Comparison of ENCODE assay signal across 8 mouse cellular contexts in the genomic region with DNA sequence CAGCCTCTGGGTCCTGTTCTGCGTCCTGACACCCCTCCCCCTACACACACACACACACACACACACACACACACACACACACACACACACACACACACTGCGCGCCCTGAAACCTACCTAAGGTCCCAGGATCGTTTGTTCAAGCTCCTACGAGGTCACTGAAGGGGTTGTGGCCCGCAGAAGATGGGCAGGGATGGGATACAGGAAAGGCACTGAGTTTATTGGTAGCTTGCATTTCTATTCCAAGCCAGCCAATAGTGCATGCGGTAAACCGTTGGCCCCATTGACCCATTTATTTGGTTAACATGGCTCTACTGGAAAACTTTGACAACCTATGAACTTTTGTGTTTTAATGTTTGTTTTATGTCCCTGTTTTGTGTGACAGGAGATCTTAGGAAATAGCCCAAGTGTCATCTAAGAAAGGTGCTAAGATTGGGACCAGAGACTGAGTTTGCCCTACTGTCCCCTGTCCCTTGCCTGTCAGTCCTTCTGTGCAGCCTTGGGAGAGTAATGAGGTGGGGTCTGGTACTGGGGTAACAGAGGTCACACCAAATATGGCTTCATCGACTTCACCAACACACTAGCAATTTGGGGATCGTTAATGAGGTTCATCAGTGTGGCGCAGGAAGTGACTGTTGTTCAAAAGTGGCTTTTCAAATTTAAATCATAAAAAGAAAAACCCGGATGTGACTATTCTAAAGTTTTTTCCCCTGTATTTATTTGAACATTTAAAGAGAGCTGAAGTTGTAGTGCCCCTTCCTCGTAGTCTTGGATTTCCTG. TPM values are rescaled to one million over a fixed set of nuclear protein-coding genes. Genes with fewer than 3 reads are reported as not detected.
A peak's percentile ranks its signal among the peaks of the same experiment; 100 is the strongest.
DNase-seq lines count a peak whose midpoint lies in the region; ATAC-seq and TF ChIP-seq lines count a peak whose summit lies in the region.

No protein-coding gene starts in this region.

- WGBS in forebrain, embryonic 16.5 days = 39% methylated on average over 13 of the region's 13 CpGs
- WGBS in liver, embryonic 14.5 days (ENCODE audit: insufficient replicate concordance) = 18% methylated on average over 13 of the region's 13 CpGs
- WGBS in stomach, embryonic 16.5 days = 32% methylated on average over 13 of the region's 13 CpGs

- peaks cover 33% of the 10 kb centered on the region for H3K79me2 ChIP-seq in C2C12 (ENCODE audit: control insufficient read depth, insufficient read depth)

- H3K4me3 ChIP-seq in C2C12 (ENCODE audit: insufficient read depth, poor library complexity, severe bottlenecking) (peak overlapping the region; percentile 75), E14TG2a.4 (replicated peaks; ENCODE audit: low read length) (peak overlapping the region; percentile 98)
- H3K4me3 ChIP-seq in forebrain, embryonic 16.5 days (replicated peaks; ENCODE audit: low read length) = peak overlapping the region; percentile 80
- peak overlapping the region; percentile 86 to 100 for H3K4me3 ChIP-seq in liver, embryonic 14.5 days (ENCODE audit: insufficient read depth in 1 of 2, low read depth in 2 of 2, low read length in 2 of 2)
- peak overlapping the region; percentile 86 for H3K4me3 ChIP-seq in stomach, embryonic 16.5 days (replicated peaks; ENCODE audit: low read length)

- H3K4me2 ChIP-seq in forebrain, embryonic 16.5 days (ENCODE audit: low read length) = peak overlapping the region; percentile 58
- H3K4me2 ChIP-seq in liver, embryonic 14.5 days (ENCODE audit: low read depth) = peak overlapping the region; percentile 96
- peak overlapping the region; percentile 73 for H3K4me2 ChIP-seq in stomach, embryonic 16.5 days (ENCODE audit: low read depth, low read length)

- TF ChIP-seq EP300 in liver, embryonic 14.5 days (IDR thresholded peaks at IDR 0.05; ENCODE audit: low read depth) = no peak

- H3ac ChIP-seq in C2C12 (ENCODE audit: control insufficient read depth, insufficient read length, low read depth) = peak overlapping the region; percentile 75

- H3K4me1 ChIP-seq in E14TG2a.4 (replicated peaks; ENCODE audit: low read depth, low read length) = peaks cover 40% of the 10 kb centered on the region
- H3K4me1 ChIP-seq in forebrain, embryonic 16.5 days (replicated peaks; ENCODE audit: control insufficient read depth, insufficient read depth, low read length) = peaks cover 11% of the 10 kb centered on the region
- H3K4me1 ChIP-seq in liver, embryonic 14.5 days (replicated peaks; ENCODE audit: control insufficient read depth in 2 of 2, insufficient read depth in 2 of 2, low read length in 1 of 2) = peaks cover 18 to 27% of the 10 kb centered on the region in 2 experiments
- peaks cover 16% of the 10 kb centered on the region for H3K4me1 ChIP-seq in stomach, embryonic 16.5 days (ENCODE audit: control insufficient read depth, insufficient read depth, low read length)

- H3K9me3 ChIP-seq in E14TG2a.4 (ENCODE audit: low read length) = no peaks in the 10 kb centered on the region
- H3K9me3 ChIP-seq in forebrain, embryonic 16.5 days (ENCODE audit: control insufficient read depth, low read length) = no peaks in the 10 kb centered on the region
- H3K9me3 ChIP-seq in liver, embryonic 14.5 days (ENCODE audit: control insufficient read depth, low read length) = no peaks in the 10 kb centered on the region
- H3K9me3 ChIP-seq in stomach, embryonic 16.5 days (replicated peaks; ENCODE audit: control insufficient read depth, low read length) = no peaks in the 10 kb centered on the region

- peak overlapping the region; percentile 96 for H3K9ac ChIP-seq in forebrain, embryonic 16.5 days (replicated peaks; ENCODE audit: low read depth, low read length)
- H3K9ac ChIP-seq in liver, embryonic 14.5 days (replicated peaks) = peak overlapping the region; percentile 100
- H3K9ac ChIP-seq in stomach, embryonic 16.5 days (ENCODE audit: low read length) = peak overlapping the region; percentile 95

- H3K36me3 ChIP-seq in C2C12 (ENCODE audit: control insufficient read depth, insufficient read depth) (no peaks in the 10 kb centered on the region), E14TG2a.4 (ENCODE audit: insufficient read depth, low read length) (no peaks in the 10 kb centered on the region)
- H3K36me3 ChIP-seq in forebrain, embryonic 16.5 days (ENCODE audit: control insufficient read depth, insufficient read depth) = no peaks in the 10 kb centered on the region
- H3K36me3 ChIP-seq in liver, embryonic 14.5 days (replicated peaks; ENCODE audit: control insufficient read depth, insufficient read depth, low read depth) = peaks cover 17% of the 10 kb centered on the region
- no peaks in the 10 kb centered on the region for H3K36me3 ChIP-seq in stomach, embryonic 16.5 days (ENCODE audit: control insufficient read depth, insufficient read depth, low read length)

- peak overlapping the region; percentile 93 for H3K27ac ChIP-seq in forebrain, embryonic 16.5 days (ENCODE audit: low read length)
- peak overlapping the region; percentile 97 for H3K27ac ChIP-seq in liver, embryonic 14.5 days
- H3K27ac ChIP-seq in stomach, embryonic 16.5 days (ENCODE audit: low read length) = peak overlapping the region; percentile 94

- TF ChIP-seq CTCF in C2C12 (IDR thresholded peaks at IDR 0.05; ENCODE audit: control insufficient read depth, insufficient read depth, insufficient read length) (no peak), E14TG2a.4 (conservative IDR thresholded peaks at IDR 0.05; ENCODE audit: low read length) (no peak)
- no peak for TF ChIP-seq CTCF in liver, embryonic 14.5 days (IDR thresholded peaks at IDR 0.05; ENCODE audit: low read depth)

- no peaks in the 10 kb centered on the region for H3K27me3 ChIP-seq in C2C12 (ENCODE audit: control insufficient read depth, insufficient read depth, insufficient read length)
- peaks cover 5% of the 10 kb centered on the region; the same call in 1 of the 2 replicates for H3K27me3 ChIP-seq in E14TG2a.4 (ENCODE audit: insufficient read depth, low read length)
- no peaks in the 10 kb centered on the region for H3K27me3 ChIP-seq in forebrain, embryonic 16.5 days (replicated peaks; ENCODE audit: control insufficient read depth, insufficient read depth, low read length)
- H3K27me3 ChIP-seq in liver, embryonic 14.5 days (ENCODE audit: control insufficient read depth, insufficient read depth, low read length) = no peaks in the 10 kb centered on the region
- no peaks in the 10 kb centered on the region for H3K27me3 ChIP-seq in stomach, embryonic 16.5 days (ENCODE audit: control insufficient read depth, insufficient read depth, low read length)

- H3K79me3 ChIP-seq in C2C12 (ENCODE audit: low read depth) = peaks cover 20% of the 10 kb centered on the region

- no peak; the same call in 1 of the 2 replicates for ATAC-seq in forebrain, embryonic 16.5 days
- no peak; the same call in 1 of the 2 replicates for ATAC-seq in liver, embryonic 14.5 days (ENCODE audit: insufficient read depth)
- no peak for ATAC-seq in stomach, embryonic 16.5 days (ENCODE audit: insufficient read depth, low FRiP score)

- no peak for DNase-seq in liver, embryonic 14.5 days (ENCODE audit: low read depth in 3 of 3, low spot score in 3 of 3)
- DNase-seq in ovary, postnatal 36 days (ENCODE audit: low spot score) = no peak
- DNase-seq in frontal cortex, adult 2 months (ENCODE audit: extremely low spot score in 1 of 2, low spot score in 1 of 2) = no peak
- no peak for DNase-seq in cerebellum, adult 9-10 months

TF ChIP-seq in C2C12, 6 proteins besides CTCF, POLR2A, EP300 and RAD21:
- TF ChIP-seq USF1 (IDR thresholded peaks at IDR 0.05; ENCODE audit: low read depth) = no peak
- no peak for TF ChIP-seq CEBPB (IDR thresholded peaks at IDR 0.05; ENCODE audit: low read depth)
- no peak for TF ChIP-seq MAX (IDR thresholded peaks at IDR 0.05)
- TF ChIP-seq MYOG (IDR thresholded peaks at IDR 0.05; ENCODE audit: control insufficient read depth, extremely low read depth, insufficient read length) = no peak

RNA-seq across cellular contexts. Expression of a gene that starts 1.1 kb away (rescaled TPM):
- polyA plus RNA-seq in C2C12 (2012; fragmentation: generic; extraction: Trizol) = 22.3 TPM
- polyA plus RNA-seq in forebrain, embryonic 16.5 days (2015; fragmentation: Nextera tagmentation; extraction: Ambion mirVana) = 44.2 and 50.3 TPM in 2 replicates
- 23.0 and 33.1 TPM in 2 replicates for polyA plus RNA-seq in liver, embryonic 14.5 days (2012; rRNA removed)
- 68.4 and 74.4 TPM in 2 replicates for polyA plus RNA-seq in liver, embryonic 14.5 days (2014; fragmentation: Nextera tagmentation; extraction: Ambion mirVana)
- 51.3 and 53.1 TPM in 2 replicates for polyA plus RNA-seq in stomach, embryonic 16.5 days (2015; fragmentation: Nextera tagmentation; extraction: Ambion mirVana)
- 33.8 and 36.4 TPM in 2 replicates for polyA plus RNA-seq in frontal cortex, adult 2 months (2012; rRNA removed)

RNA-seq across cellular contexts. Expression of a gene that starts 17.9 kb away (rescaled TPM):
- not detected for polyA plus RNA-seq in C2C12 (2012; fragmentation: generic; extraction: Trizol)
- polyA plus RNA-seq in forebrain, embryonic 16.5 days (2015; fragmentation: Nextera tagmentation; extraction: Ambion mirVana) = not detected in 2 replicates
- polyA plus RNA-seq in liver, embryonic 14.5 days (2012; rRNA removed) = 0.04 and 0.14 TPM in 2 replicates
- polyA plus RNA-seq in liver, embryonic 14.5 days (2014; fragmentation: Nextera tagmentation; extraction: Ambion mirVana) = 0.67 TPM in 1 of 2 replicates, not detected in the other
- polyA plus RNA-seq in stomach, embryonic 16.5 days (2015; fragmentation: Nextera tagmentation; extraction: Ambion mirVana) = not detected in 2 replicates
- not detected in 2 replicates for polyA plus RNA-seq in frontal cortex, adult 2 months (2012; rRNA removed)

RNA-seq across cellular contexts. Expression of a gene that starts 32.3 kb away (rescaled TPM):
- 14.1 TPM for polyA plus RNA-seq in C2C12 (2012; fragmentation: generic; extraction: Trizol)
- polyA plus RNA-seq in forebrain, embryonic 16.5 days (2015; fragmentation: Nextera tagmentation; extraction: Ambion mirVana) = 8.9 and 10.7 TPM in 2 replicates
- 12.4 and 12.7 TPM in 2 replicates for polyA plus RNA-seq in liver, embryonic 14.5 days (2012; rRNA removed)
- polyA plus RNA-seq in liver, embryonic 14.5 days (2014; fragmentation: Nextera tagmentation; extraction: Ambion mirVana) = 24.9 and 28.7 TPM in 2 replicates
- 52.3 and 58.1 TPM in 2 replicates for polyA plus RNA-seq in stomach, embryonic 16.5 days (2015; fragmentation: Nextera tagmentation; extraction: Ambion mirVana)
- 11.1 and 14.8 TPM in 2 replicates for polyA plus RNA-seq in frontal cortex, adult 2 months (2012; rRNA removed)
